Mouse (Mus musculus) embryonic fibroblast, embryonic 13.5 days (primary cell): ENCODE measurements at regions not wholly inside any gene's neighbourhood (a gene's known extent, or its start where the extent isn't known, plus 50 kb on each side); places are given as distances from the start of the nearest gene placed in this dataset.

Experiments
- CTCF ChIP-seq: IDR thresholded peaks from 2 replicates; pipeline ENCODE4 v1.5.1; 2011; ENCODE audit warnings: mild to moderate bottlenecking, control low read depth, low read length, moderate library complexity, borderline replicate concordance; ENCODE audit not compliant: insufficient read depth
- POLR2A ChIP-seq: IDR thresholded peaks from 2 replicates; pipeline ENCODE4 v1.6.1; 2011; ENCODE audit warnings: low read depth, mild to moderate bottlenecking, control low read depth, low read length, moderate library complexity

DNA sequence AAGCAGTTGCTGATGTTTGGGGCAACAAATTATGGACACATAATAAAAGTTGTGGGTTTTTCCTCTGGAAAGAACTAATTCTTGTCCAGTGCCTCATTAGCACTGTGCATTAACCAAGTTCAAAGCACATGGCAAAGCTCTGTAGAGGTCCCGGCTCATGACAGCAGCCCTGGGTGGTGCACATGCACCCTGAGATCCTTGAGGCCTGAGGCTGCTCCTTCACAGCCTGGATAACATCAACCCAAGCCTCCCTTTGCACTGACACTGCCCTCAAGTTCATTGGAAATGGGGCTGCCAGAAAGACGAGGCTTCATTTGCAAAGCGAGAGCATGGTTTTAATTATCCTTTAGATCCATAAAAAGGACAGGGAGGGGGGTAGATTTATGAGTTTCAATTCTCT, 216.3 kb downstream of the Ets1 start:
- TF ChIP-seq CTCF (no peak), POLR2A (no peak)
